Mouse (Mus musculus): ENCODE measurements around the gene Pik3cg. TPM values are rescaled to one million over a fixed set of nuclear protein-coding genes. Genes with fewer than 3 reads are reported as not detected.

Pik3cg gene
- total RNA-seq, 4 experiments from 2014 or later: 4.0 to 6.9 (median 5.1) TPM

- peak; percentile 24 to 46 for DNase-seq (ENCODE audit: low spot score in 2 of 2)
Measured at GRCm38 (mm10) chr12:32144513-32144912, 63.9 kb downstream of the Pik3cg start.

DNA sequence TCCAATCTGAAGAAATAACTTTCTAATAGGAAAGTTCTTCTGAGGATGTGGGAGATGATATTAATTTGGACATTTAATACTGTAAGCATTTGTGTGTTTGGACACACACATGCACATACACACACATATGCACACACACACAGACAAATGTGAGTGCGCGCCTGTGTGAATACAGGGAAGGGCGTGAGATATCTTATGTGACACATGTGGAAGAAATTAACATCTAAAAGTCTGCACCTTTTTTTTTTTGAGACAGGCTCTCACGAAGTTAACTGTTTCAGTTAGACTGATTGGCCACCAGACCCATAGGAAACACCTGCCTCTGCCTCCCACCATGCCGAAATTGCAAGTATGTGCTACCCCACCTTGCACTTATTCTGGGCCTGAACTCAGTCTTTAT lies 64.7 kb downstream of the Pik3cg start:
- DNase-seq (ENCODE audit: low spot score in 2 of 2): no peak

DNA sequence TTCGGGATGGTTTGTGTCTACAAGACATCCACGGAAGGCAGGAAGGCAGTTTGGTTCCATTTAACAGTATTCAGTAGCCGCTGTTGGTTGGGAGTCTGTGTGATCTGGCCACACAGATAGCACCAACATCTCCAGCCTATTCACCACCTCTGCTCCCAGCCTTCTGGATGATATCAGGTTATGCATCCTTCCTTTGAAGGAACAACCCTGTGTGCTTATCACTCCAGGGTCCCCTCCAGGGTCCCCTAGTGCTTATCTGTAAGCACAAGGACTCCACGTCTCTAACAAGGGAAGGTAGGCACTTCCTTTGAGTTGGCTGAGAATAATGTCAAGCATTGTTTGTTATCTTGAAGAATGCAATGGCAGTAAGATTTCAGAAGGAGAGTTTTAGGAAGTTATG lies 65.3 kb downstream of the Pik3cg start:
- no peak for DNase-seq (ENCODE audit: low spot score in 2 of 2)

DNA sequence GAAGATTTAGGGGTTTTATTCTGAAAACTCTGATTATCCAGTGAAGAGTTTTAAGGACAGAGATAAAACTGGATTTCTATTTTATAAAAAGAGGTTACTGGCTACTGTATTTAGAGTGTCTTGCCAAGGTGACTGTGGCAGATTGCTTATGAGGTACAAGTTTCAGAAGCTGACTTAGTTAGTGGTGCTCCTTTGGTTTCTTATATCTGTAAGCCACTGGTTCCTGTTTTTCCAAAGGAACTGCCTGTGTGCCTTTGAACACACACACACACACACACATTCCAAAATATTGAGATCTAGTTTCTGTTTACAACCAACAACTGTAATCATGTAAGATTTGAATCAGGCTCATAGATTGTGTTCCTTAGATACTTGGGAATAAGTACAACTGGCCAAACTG lies 66.7 kb downstream of the Pik3cg start:
- DNase-seq (ENCODE audit: low spot score in 2 of 2): no peak

- no peak for DNase-seq (ENCODE audit: low spot score in 2 of 2)
Measured at GRCm38 (mm10) chr12:32138831-32139230, 69.6 kb downstream of the Pik3cg start.

DNA sequence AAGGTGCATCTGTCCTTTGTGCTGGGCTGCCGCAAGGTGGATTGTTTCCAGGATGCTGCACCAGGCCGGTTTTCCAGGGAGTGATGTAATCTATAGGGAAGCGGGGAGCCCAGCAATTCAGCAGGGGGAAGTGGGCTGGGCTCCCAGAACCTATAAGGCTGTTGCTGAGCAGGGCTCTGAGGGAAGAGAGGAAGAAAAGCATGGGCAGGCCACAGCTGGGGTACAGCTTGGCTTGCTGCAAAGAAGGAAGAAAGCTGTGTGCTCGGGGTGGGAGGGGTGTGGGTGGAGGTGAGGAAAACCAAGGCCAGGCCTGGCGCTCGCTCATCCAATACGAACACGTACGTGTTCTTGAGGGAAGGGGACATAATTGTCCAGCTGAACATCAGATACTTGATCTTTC lies 70.1 kb downstream of the Pik3cg start:
- DNase-seq (ENCODE audit: low spot score in 2 of 2): no peak

DNA sequence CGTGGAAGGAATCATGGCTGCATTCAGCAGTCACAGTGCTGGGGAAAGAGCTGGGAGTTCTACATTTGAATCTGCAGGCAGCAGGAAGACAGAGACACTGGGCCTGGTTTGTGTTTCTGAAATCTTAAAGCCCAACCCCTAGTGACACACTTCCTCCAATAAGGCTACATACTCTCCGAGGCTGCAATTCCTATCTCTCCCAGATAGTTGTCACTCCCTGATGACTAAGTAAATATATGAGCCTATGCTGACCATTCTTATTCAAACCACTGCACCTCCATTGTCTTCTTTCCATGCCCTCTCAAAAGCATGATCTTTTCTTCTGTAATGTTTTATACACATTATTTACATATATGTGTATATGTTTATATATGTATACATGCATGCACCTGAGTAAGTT lies 70.9 kb downstream of the Pik3cg start:
- no peak for DNase-seq (ENCODE audit: low spot score in 2 of 2)

DNA sequence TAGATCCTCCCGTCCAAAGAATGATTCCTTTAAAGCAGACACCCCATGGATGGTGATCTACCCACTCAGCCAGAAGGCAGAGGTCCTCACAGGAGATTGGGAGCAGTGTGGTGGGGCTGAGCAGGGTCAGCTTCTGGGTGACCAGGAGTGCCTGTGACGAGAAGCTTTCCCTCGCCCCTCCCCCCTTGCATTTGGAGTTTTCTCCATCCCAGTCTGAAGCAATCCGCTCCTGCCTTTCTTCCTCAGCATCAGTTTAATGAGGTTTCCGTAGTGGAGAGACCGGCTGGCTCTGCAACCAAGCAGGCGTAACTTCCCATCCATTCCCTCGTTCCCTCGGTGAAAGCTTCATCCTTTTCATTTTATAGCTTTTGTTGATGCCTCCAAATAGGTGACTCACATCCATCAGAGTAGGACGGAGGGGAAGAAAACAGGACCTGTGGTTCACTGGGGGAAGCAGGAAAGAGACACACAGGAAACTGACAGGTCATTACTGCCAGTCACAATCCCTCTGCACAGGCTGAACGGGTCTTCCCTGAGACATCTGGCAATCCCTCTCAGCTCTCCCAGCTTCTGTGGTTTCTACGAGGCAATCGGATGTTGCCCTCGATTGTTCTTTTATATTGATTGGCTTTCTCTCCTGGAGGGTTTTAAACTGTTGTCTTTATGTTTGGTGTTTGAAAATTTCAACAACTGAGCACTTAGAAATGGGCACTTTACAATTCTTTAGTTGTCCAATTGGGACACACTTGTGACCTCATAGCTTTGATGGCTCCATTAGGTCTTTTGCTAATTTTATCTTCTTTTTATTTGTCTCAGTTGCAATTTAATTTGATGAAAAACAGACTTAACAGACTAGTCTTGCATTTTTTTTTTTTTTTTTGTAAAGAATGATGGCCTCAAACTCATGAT lies 80.6 kb downstream of the Pik3cg start:
- DNase-seq (ENCODE audit: low spot score in 2 of 2): no peak

GRCm38 (mm10) chr12:32127158-32127557 lies 81.3 kb downstream of the Pik3cg start:
- DNase-seq (ENCODE audit: low spot score in 2 of 2): no peak

GRCm38 (mm10) chr12:32124456-32124855 lies 84.0 kb downstream of the Pik3cg start:
- no peak for DNase-seq (ENCODE audit: low spot score in 2 of 2)

DNA sequence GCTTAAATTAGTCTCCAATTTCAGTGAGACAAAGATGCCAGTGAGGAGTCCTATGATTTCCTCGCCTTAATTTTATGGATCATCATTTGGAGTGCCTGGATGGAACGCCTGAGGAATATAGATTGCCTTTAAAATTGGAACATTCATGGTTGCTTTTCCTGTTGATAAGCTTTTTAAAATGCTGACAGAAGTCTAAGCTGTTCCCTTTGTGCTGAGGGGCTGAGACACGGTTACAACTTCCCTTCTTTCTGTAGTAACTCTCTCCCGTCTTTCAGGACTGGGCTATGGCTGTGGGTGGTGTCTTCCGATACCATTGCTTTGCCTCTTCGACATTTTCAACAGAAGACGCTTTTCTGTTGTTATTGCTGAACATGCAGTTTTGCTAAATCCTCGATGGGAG lies 84.4 kb downstream of the Pik3cg start:
- DNase-seq (ENCODE audit: low spot score in 2 of 2): no peak

- DNase-seq (ENCODE audit: low spot score in 2 of 2): no peak
Measured at GRCm38 (mm10) chr12:32123559-32123958, 84.9 kb downstream of the Pik3cg start.

Other genes with a start within 250 kb of the Pik3cg start
- 10 to 100 TPM; 69.7 to 77.9 (median 77.6) TPM for gene Prkar2b, start 147.4 kb downstream of the Pik3cg start, total RNA-seq (2022)
- gene Ccdc71l, start 170.0 kb upstream of the Pik3cg start, total RNA-seq (2022): 10 to 100 TPM; 10.9 to 13.5 (median 12.7) TPM